Comparison of ENCODE assay signal across 7 mouse cellular contexts in the genomic region with DNA sequence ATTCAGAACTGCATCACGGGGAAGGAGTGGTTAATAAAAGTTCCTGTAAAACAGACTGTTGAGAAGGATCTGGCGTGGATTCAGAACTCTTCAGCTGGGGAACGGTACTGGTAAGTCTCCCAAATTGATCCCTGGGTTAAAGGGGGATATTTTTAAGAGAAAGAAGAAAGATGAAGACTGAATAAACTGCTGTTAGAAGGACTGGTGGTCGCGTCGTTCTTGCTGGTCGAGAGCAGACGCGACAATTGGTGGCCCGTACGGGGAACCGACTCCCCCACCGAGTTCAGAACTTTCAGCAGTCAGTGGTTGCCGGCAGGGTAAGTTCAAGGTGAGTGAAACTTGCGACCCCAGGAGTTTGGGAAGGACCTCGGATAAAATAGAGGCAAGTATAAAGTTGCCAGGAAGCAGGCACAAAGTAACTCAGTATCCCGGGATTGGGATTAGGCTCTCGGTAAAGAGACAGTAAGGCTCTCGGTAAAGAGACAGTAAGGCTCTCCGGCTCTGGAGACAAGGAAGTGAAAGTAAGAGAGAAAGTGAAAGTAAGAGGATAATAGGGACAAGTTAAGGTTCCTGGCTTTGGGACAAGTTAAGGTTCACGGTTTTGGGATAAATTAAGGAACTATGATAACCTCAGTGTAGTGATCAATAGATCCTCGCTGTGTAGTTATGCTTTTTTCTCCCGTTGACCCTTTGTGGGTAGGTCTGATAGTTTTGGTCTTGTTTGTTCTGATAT. TPM values are rescaled to one million over a fixed set of nuclear protein-coding genes. Genes with fewer than 3 reads are reported as not detected.
A peak's percentile ranks its signal among the peaks of the same experiment; 100 is the strongest.
DNase-seq lines count a peak whose midpoint lies in the region; TF ChIP-seq lines count a peak whose summit lies in the region.
"Not testable (repeated sequence)": the region's sequence is repeated elsewhere in the genome, so short reads cannot be mapped to it uniquely, and the experiment has no call there.

No protein-coding gene starts in this region.

- WGBS in thymus, adult 2 months, result 94% methylated on average over 23 of the region's 23 CpGs

- not testable (repeated sequence) for TF ChIP-seq CTCF in thymus, adult 2 months (IDR thresholded peaks at IDR 0.05; ENCODE audit: borderline replicate concordance, control insufficient read depth, extremely low read depth, insufficient read depth, low read length, poor library complexity)

- peak; percentile 25 to 39 for DNase-seq in CD8-positive naive resting alpha-beta T cell, adult 2 months (ENCODE audit: low read depth in 2 of 2, low spot score in 2 of 2)
- peak; percentile 23 to 33 for DNase-seq in gastrocnemius, adult 8-10 months (ENCODE audit: low spot score in 2 of 2)
- peak; percentile 13 to 37 for DNase-seq in heart, postnatal 14 days
- peak; percentile 35 to 50 for DNase-seq in layer of hippocampus, adult 18-20 months (ENCODE audit: low spot score in 2 of 2)
- peak; percentile 46 to 61 for DNase-seq in left cerebral cortex, postnatal 14 days (ENCODE audit: low spot score in 2 of 2)
- peak; percentile 15 for DNase-seq in ovary, postnatal 10 days (ENCODE audit: low spot score)
- DNase-seq in thymus, adult 2 months, result peak; percentile 19

- intact Hi-C loops in heart, postnatal 14 days (cut with DNase I); left cerebral cortex, postnatal 14 days (cut with DNase I): not testable (repeated sequence)

- not testable (repeated sequence) for H3K27me3 ChIP-seq in thymus, adult 2 months (ENCODE audit: control insufficient read depth, insufficient read depth, low read length)

- not testable (repeated sequence) for H3K4me1 ChIP-seq in thymus, adult 2 months (replicated peaks; ENCODE audit: control insufficient read depth, insufficient read depth, low read length)

- not testable (repeated sequence) for H3K36me3 ChIP-seq in thymus, adult 2 months (ENCODE audit: control insufficient read depth, insufficient read depth, low read length)

- not testable (repeated sequence) for H3K27ac ChIP-seq in thymus, adult 2 months (ENCODE audit: control insufficient read depth, insufficient read depth, low read length)

- not testable (repeated sequence) for H3K4me3 ChIP-seq in thymus, adult 2 months (ENCODE audit: control insufficient read depth, insufficient read depth, low read length)

- not testable (repeated sequence) for TF ChIP-seq POLR2A in thymus, adult 2 months (IDR thresholded peaks at IDR 0.05; ENCODE audit: control insufficient read depth, extremely low read depth, insufficient read depth, low read length, poor library complexity)

RNA-seq across cellular contexts. Expression of a gene that starts 30.7 kb away (rescaled TPM):
- total RNA-seq in gastrocnemius, adult 8-10 months (2022), result 1 to 10 TPM; 3.3 to 4.7 (median 4.0) TPM
- total RNA-seq in heart, postnatal 14 days (2021), result 1 to 10 TPM; 7.4 to 9.3 TPM
- total RNA-seq in layer of hippocampus, adult 18-20 months (2021), result 10 to 100 TPM; 10.6 to 10.9 TPM
- total RNA-seq in left cerebral cortex, postnatal 14 days (2021), result 10 to 100 TPM; 12.7 TPM
- 79.3 and 84.0 TPM in 2 replicates for polyA plus RNA-seq in thymus, adult 2 months (2012; rRNA removed)

RNA-seq across cellular contexts. Expression of a gene that starts 50.2 kb away (rescaled TPM):
- 10 to 100 TPM; 28.5 to 36.6 (median 31.6) TPM for total RNA-seq in gastrocnemius, adult 8-10 months (2022)
- 100 to 1,000 TPM; 129 to 151 TPM for total RNA-seq in heart, postnatal 14 days (2021)
- 100 to 1,000 TPM in 1 of 2 experiments, 10 to 100 TPM in 1; 98.1 to 114 TPM for total RNA-seq in layer of hippocampus, adult 18-20 months (2021)
- 100 to 1,000 TPM; 118 to 146 TPM for total RNA-seq in left cerebral cortex, postnatal 14 days (2021)
- 96.2 and 110 TPM in 2 replicates for polyA plus RNA-seq in thymus, adult 2 months (2012; rRNA removed)
